Mouse (Mus musculus) spleen, adult 2 months (tissue): ENCODE measurements around the gene Ranbp10. TPM values are rescaled to one million over a fixed set of nuclear protein-coding genes. Genes with fewer than 3 reads are reported as not detected.

Experiments
- DNase-seq, 2 experiments: peaks; one replicate each; pipeline versions ENCODE4 v3.0.0 to v3.0.0-alpha.2; 2012 to 2021; ENCODE audit warnings: low spot score in 2 of 2, low read depth in 1 of 2
- H3K27ac ChIP-seq: fragments of 200-500 bp; 2 replicates; pipeline ENCODE4 v1.5.1; 2012; ENCODE audit warnings: low read length, inconsistent platforms; ENCODE audit not compliant: insufficient read depth
- H3K27me3 ChIP-seq: fragments of 200-500 bp; 2 replicates; pipeline ENCODE4 v1.6.1; 2012; ENCODE audit warnings: mild to moderate bottlenecking, moderate library complexity, low read length, inconsistent platforms; ENCODE audit not compliant: control insufficient read depth, insufficient read depth
- H3K36me3 ChIP-seq: fragments of 200-500 bp; 2 replicates; pipeline ENCODE4 v1.6.1; 2012; ENCODE audit warnings: mild to moderate bottlenecking, low read length, inconsistent platforms; ENCODE audit not compliant: control insufficient read depth, insufficient read depth
- H3K4me1 ChIP-seq: fragments of 200-500 bp; 2 replicates; pipeline ENCODE4 v1.6.1; 2011; ENCODE audit warnings: inconsistent platforms; ENCODE audit not compliant: control insufficient read depth, insufficient read depth, insufficient read length
- H3K4me3 ChIP-seq: fragments of 200-500 bp; 2 replicates; pipeline ENCODE4 v1.5.1; 2011; ENCODE audit warnings: mild to moderate bottlenecking, inconsistent platforms; ENCODE audit not compliant: insufficient read depth, insufficient read length; ENCODE audit errors: extremely low read depth
- CTCF ChIP-seq: fragments of 200-500 bp; IDR thresholded peaks from 2 replicates; pipeline ENCODE4 v1.5.1; 2011; ENCODE audit warnings: mild to moderate bottlenecking, inconsistent platforms; ENCODE audit not compliant: insufficient read depth, insufficient read length, insufficient replicate concordance; ENCODE audit errors: extremely low read depth
- POLR2A ChIP-seq: fragments of 200-500 bp; IDR thresholded peaks from 2 replicates; pipeline ENCODE4 v1.6.1; 2011; ENCODE audit warnings: low read depth, low read length, inconsistent platforms
- WGBS: fragments of 180-500 bp; shearing (Covaris S2); methylation state at CpG from one replicate; pipeline ENCODE4 v1.1.7; 2018; 5-methylcytosine and 5-hydroxymethylcytosine counted together
- polyA plus RNA-seq: library from polyadenylated mRNA; depleted of rRNA; stranded (reverse); fragments of >200 nt; gene quantifications from 2 replicates; pipeline ENCODE4 v1.2.3, GENCODE M21; 2012

Gene Ranbp10
- polyA plus RNA-seq, 1 experiment: 59.9 TPM

GRCm38 (mm10) chr8:105793331-105793730 lies 33.8 kb downstream of the Ranbp10 start:
- DNase-seq: no peak
- TF ChIP-seq POLR2A: no peak
- no peak for TF ChIP-seq CTCF
- WGBS: 70% methylated on average over 1 of the region's 1 CpGs
- Histone ChIP-seq H3K36me3 (peaks cover 2% of the 10 kb centered on the region; the same call in 1 of the 2 replicates), H3K4me3 (no peak overlapping the region), H3K27ac (no peak overlapping the region), H3K27me3 (no peaks in the 10 kb centered on the region), H3K4me1 (peaks cover 4% of the 10 kb centered on the region; the same call in 1 of the 2 replicates)

GRCm38 (mm10) chr8:105789626-105790025 lies 37.5 kb downstream of the Ranbp10 start:
- DNase-seq: no peak
- H3K27me3 ChIP-seq: no peaks in the 10 kb centered on the region
- no peak overlapping the region for H3K4me3 ChIP-seq
- peaks cover 4% of the 10 kb centered on the region; the same call in 1 of the 2 replicates for H3K4me1 ChIP-seq
- H3K27ac ChIP-seq: no peak overlapping the region
- H3K36me3 ChIP-seq: peaks cover 9% of the 10 kb centered on the region
- no peak for TF ChIP-seq CTCF
- no peak for TF ChIP-seq POLR2A

- H3K4me3 ChIP-seq: no peak overlapping the region
- DNase-seq: no peak
- no peaks in the 10 kb centered on the region for H3K27me3 ChIP-seq
- TF ChIP-seq POLR2A (no peak), CTCF (no peak)
- peaks cover 4% of the 10 kb centered on the region; the same call in 1 of the 2 replicates for H3K4me1 ChIP-seq
- no peak overlapping the region for H3K27ac ChIP-seq
- H3K36me3 ChIP-seq: peaks cover 9% of the 10 kb centered on the region
- WGBS: 5% methylated on average over 4 of the region's 4 CpGs
These were observed 38.2 kb downstream of the Ranbp10 start for GRCm38 (mm10) chr8:105788927-105789326.

DNA sequence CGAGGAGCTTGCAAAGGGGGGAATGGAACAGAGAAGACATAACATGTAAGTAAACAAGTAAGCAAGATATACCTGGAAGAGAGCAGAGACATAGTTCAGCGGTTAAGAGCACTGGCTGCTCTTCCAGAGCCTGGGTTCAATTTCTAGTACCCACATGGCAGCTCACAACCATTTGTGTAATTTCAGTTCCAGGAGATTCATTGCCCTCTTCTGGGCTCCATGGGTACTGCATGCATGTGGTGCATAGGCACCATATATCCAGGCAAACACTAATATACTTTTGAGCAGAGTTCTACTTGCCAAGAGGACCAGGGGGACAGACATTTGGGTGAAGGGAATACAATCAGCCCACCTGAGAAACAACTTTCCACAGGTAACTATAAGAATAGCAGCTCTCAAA lies 38.9 kb downstream of the Ranbp10 start:
- TF ChIP-seq CTCF (peak; percentile 22; the same call in 1 of the 2 replicates), POLR2A (no peak)
- Histone ChIP-seq H3K27me3 (no peaks in the 10 kb centered on the region), H3K27ac (no peak overlapping the region), H3K4me1 (peaks cover 4% of the 10 kb centered on the region; the same call in 1 of the 2 replicates), H3K36me3 (peaks cover 9% of the 10 kb centered on the region), H3K4me3 (no peak overlapping the region)
- 91% methylated on average over 2 of the region's 2 CpGs for WGBS
- peak; percentile 37 to 59 for DNase-seq

DNA sequence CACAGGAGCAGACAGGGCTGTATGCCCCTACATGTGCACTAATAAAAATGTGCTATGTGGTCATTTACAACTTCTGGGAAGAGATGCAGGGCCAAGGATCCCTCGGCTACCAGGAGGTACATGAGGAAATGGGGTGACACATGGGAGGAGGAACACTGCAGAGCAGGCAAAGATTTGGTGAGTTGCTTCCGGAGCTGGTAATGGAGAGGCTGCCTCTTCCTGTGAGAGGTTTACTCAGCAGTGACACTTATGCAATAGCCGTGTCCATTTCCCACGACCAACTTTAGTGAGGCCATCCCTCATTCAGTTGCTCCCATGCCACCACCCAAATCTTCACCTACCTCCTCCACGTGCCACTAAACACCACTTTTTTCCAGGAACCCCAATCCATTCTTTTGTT lies 46.9 kb downstream of the Ranbp10 start:
- H3K36me3 ChIP-seq: peaks cover 20% of the 10 kb centered on the region
- TF ChIP-seq POLR2A: no peak
- TF ChIP-seq CTCF: no peak
- no peaks in the 10 kb centered on the region for H3K27me3 ChIP-seq
- H3K4me3 ChIP-seq: no peak overlapping the region
- H3K4me1 ChIP-seq: no peaks in the 10 kb centered on the region
- WGBS: 84% methylated on average over 5 of the region's 5 CpGs
- no peak for DNase-seq
- no peak overlapping the region for H3K27ac ChIP-seq

DNA sequence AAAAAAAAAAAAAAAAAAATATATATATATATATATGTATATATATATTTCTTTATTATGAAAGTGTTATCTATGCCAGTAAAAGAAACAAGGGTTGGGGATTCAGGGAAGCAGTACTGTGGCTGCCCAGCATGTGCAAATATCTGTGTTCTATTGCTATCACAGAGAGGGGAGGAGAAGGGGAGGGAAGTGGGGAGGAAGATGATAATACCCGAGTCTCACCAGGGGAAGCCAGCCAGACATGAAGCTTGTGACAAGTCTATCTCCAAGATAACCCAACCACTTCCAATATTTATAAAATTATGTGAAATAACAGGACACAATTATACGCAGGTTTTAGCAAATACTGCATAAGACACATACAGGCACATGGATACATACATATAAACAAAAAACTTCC lies 49.3 kb downstream of the Ranbp10 start:
- peaks cover 36% of the 10 kb centered on the region for H3K36me3 ChIP-seq
- DNase-seq: no peak
- WGBS: 76% methylated on average over 2 of the region's 2 CpGs
- no peak for TF ChIP-seq POLR2A
- no peak for TF ChIP-seq CTCF
- H3K4me3 ChIP-seq: no peak overlapping the region
- H3K4me1 ChIP-seq: no peaks in the 10 kb centered on the region
- no peak overlapping the region for H3K27ac ChIP-seq
- H3K27me3 ChIP-seq: no peaks in the 10 kb centered on the region

- H3K4me1 ChIP-seq: no peaks in the 10 kb centered on the region
- no peak for DNase-seq
- WGBS: 98% methylated on average over 5 of the region's 5 CpGs
- H3K4me3 ChIP-seq: no peak overlapping the region
- TF ChIP-seq CTCF: no peak
- TF ChIP-seq POLR2A: no peak
- no peak overlapping the region for H3K27ac ChIP-seq
- H3K36me3 ChIP-seq: peaks cover 51% of the 10 kb centered on the region
- H3K27me3 ChIP-seq: no peaks in the 10 kb centered on the region
These were observed 52.7 kb downstream of the Ranbp10 start for GRCm38 (mm10) chr8:105774498-105774897.
